Mouse (Mus musculus) Patski (cell line): ENCODE measurements at regions not wholly inside any gene's neighbourhood (a gene's known extent, or its start where the extent isn't known, plus 50 kb on each side); places are given as distances from the start of the nearest gene placed in this dataset.

Experiments
- ATAC-seq: fragments of 100-300 bp; one replicate; pipeline ENCODE4 v1.8.0; 2021
- CTCF ChIA-PET: fragments of 350-600 bp; sonication (Branson Sonifier 250); formaldehyde crosslinking; loops from one replicate; lab custom pipeline; 2022; ENCODE audit warnings: inconsistent platforms; lab: Charles Lee
- POLR2A ChIA-PET: fragments of 350-600 bp; sonication (Branson Sonifier 250); formaldehyde crosslinking; loops from one replicate; lab custom pipeline; 2022; ENCODE audit warnings: antibody characterized with exemption, inconsistent platforms; lab: Charles Lee
- DNase-seq: peaks from one replicate; pipeline ENCODE4 v3.0.0-alpha.2; 2011; ENCODE audit warnings: low read depth, low spot score
- H3K27me3 ChIP-seq: fragments of 371-371 bp; one replicate; pipeline ENCODE4 v1.5.1; 2021
- CTCF ChIP-seq: fragments of 100-300 bp; IDR thresholded peaks from one replicate; pipeline ENCODE4 v1.5.1; 2021
- in situ Hi-C: fragments of 300-500 bp; cut with MboI; formaldehyde crosslinking; loops from 3 replicates; pipeline ENCODE4 v1.11.1; 2018; ENCODE audit warnings: low pct_unique_long_range_greater_than_20kb, mixed read lengths

DNA sequence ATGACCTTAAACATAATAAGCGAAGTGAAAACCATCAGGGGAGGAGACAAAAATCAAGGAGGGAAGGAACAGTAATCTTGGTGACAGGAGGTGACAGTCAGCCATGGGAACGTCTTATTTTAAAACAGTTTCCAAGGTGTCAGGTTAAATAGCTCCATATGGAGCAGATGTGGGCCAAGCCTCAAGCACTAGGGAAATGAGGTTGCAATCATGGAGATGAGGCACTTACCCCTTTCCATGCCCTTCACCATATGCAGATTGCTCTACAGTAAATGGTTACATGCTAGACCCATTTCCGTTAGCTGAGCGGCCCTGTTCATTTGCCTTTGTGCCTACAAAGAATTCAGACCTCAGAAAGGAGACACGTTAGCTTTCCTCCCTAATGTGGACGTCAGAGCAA, 204.8 kb upstream of the Gm6793 start:
- CTCF ChIA-PET: no interaction called here

DNA sequence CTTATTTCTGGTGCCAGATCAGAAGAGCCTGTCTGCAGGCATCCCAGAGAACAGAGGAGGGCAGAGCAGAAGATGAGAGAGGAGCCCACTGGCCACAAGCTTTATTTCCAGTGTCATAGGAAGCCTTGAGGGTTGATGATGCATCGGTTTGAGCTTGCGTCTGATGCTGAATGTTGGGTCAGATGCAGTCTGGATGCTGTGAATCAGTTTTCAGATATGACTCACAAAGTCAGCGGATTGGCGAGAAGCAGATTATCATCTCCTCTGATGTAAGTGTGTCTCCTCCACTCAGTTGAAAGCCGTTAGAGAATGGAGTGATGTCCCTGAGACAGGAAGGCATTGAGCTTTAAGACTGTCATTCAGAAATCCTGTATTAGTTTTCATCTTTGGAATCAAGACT, 197.3 kb upstream of the Gm6793 start:
- no peak for TF ChIP-seq CTCF
- ATAC-seq (no peak), DNase-seq (no peak)
- POLR2A ChIA-PET: no interaction called here
- in situ Hi-C loops: no loop called here
- CTCF ChIA-PET: interaction anchor here (1.3 kb wide), 1 partner anchor 11 kb away, joined by 5 read pairs; no protein-coding TSS in a partner anchor
- H3K27me3 ChIP-seq: no peaks in the 10 kb centered on the region

More for the DNA sequence above, 204.8 kb upstream of the Gm6793 start:
- no peak for ATAC-seq
- no peak for TF ChIP-seq CTCF
- DNase-seq: no peak
- peaks cover 15% of the 10 kb centered on the region for H3K27me3 ChIP-seq
- POLR2A ChIA-PET: no interaction called here
- in situ Hi-C loops: no loop called here

DNA sequence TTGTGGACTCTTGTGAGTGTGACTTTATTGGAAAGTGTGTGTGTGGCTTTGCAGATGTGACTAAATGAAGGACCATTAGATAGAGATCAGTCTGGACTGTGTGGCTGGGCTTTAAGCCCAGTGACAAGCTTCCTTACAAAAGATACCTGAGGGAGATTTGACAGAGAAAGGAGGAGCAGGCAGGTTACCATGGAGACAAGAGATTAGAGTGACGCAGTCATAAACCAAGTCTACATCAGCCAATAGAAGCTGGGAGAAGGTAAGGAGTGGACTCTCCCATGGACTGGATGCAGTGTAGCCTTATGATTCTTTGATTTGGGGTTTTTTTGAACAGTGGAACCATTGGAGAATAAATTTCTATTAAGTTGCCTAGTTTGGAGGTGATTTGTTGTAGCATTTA, 181.6 kb upstream of the Gm6793 start:
- ChIA-PET POLR2A (no interaction called here), CTCF (no interaction called here)
- ATAC-seq (no peak), DNase-seq (no peak)
- in situ Hi-C loops: no loop called here
- peaks cover 13% of the 10 kb centered on the region for H3K27me3 ChIP-seq
- TF ChIP-seq CTCF: no peak

DNA sequence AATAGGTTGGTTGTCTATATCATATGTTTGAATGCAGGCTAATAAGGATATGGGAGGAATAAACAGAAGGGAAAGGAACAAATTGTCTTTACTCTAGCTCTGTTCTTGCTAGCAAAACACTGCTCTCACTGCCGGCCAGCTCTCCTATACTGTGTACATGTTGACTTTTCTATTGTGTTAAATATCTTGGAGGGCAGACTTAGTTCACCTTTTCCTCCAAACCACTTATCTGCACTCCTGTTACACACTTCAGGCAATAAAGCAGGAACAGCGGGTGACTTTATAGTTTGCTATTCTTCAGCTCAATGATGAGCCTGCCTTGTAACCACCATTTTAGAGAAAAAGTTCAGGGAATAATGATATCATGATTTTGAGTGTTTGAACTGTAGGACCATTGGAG, 181.0 kb upstream of the Gm6793 start:
- POLR2A ChIA-PET: no interaction called here
- ATAC-seq: no peak
- in situ Hi-C loops: no loop called here
- DNase-seq: no peak
- TF ChIP-seq CTCF: no peak
- H3K27me3 ChIP-seq: peaks cover 13% of the 10 kb centered on the region
- CTCF ChIA-PET: interaction anchor here (1.0 kb wide), 1 partner anchor 9 kb away, joined by 3 read pairs; no protein-coding TSS in a partner anchor

DNA sequence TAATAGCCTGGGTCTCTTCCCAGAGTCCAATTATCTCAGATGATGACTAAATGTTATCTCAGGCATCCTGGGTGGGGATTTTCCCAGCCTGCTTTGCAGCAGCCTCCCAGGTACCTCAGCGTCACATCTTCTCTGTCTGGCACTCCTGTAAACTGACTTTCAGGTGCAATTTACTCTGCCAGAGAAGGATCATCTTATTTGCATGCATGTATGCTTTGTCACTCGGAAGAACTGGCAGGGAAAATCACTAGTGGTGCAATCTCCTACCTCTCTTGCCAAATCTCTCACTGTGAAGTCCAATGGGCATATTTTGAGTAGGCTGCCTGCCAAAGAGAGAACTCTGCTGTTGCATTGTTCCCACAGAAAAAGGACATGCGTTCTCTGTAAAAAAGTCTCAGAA, 177.0 kb upstream of the Gm6793 start:
- no peak for ATAC-seq
- H3K27me3 ChIP-seq: peaks cover 19% of the 10 kb centered on the region
- ChIA-PET POLR2A (no interaction called here), CTCF (no interaction called here)
- no peak for DNase-seq
- in situ Hi-C loops: no loop called here
- no peak for TF ChIP-seq CTCF

- peaks cover 10% of the 10 kb centered on the region for H3K27me3 ChIP-seq
- in situ Hi-C loops: no loop called here
- no peak for TF ChIP-seq CTCF
- ATAC-seq (no peak), DNase-seq (no peak)
- ChIA-PET CTCF (no interaction called here), POLR2A (no interaction called here)
These were observed 174.9 kb upstream of the Gm6793 start for GRCm38 (mm10) chr8:112189698-112190097.

- POLR2A ChIA-PET: no interaction called here
- H3K27me3 ChIP-seq: peaks cover 5% of the 10 kb centered on the region
- no peak for DNase-seq
- ATAC-seq: no peak
- peak; percentile 41 for TF ChIP-seq CTCF
- CTCF ChIA-PET: no interaction called here
- in situ Hi-C loops: no loop called here
These were observed 155.3 kb upstream of the Gm6793 start for GRCm38 (mm10) chr8:112170184-112170583.

- CTCF ChIA-PET: no interaction called here
- no peak for DNase-seq
- POLR2A ChIA-PET: no interaction called here
- no peak for TF ChIP-seq CTCF
- in situ Hi-C loops: no loop called here
- peaks cover 12% of the 10 kb centered on the region for H3K27me3 ChIP-seq
- no peak for ATAC-seq
These were observed 141.8 kb upstream of the Gm6793 start for GRCm38 (mm10) chr8:112156656-112157055.

DNA sequence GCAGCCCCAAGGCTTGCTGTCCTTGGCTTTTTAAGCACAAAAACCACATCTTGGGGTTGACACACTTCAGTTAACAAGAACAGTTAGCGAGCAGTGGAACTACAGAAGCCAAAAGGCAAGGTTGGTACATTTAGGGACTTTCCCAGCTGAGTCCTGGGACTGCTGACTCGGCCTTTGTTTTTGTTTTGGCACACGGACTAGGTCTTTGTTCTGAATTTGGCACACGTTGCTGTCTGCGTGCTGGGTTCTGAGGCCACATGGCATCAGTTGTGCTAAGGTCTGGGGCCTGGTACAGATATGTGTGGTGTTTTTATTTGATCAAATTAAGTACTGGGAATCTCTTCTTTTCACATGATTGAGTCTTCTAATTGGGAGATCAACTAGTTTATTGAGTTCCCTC, 124.1 kb upstream of the Gm6793 start:
- H3K27me3 ChIP-seq: no peaks in the 10 kb centered on the region
- ATAC-seq (no peak), DNase-seq (no peak)
- in situ Hi-C loops: no loop called here
- TF ChIP-seq CTCF: no peak
- ChIA-PET CTCF (no interaction called here), POLR2A (no interaction called here)

- in situ Hi-C loops: no loop called here
- DNase-seq (no peak), ATAC-seq (no peak)
- TF ChIP-seq CTCF: no peak
- ChIA-PET CTCF (no interaction called here), POLR2A (no interaction called here)
- no peaks in the 10 kb centered on the region for H3K27me3 ChIP-seq
These were observed 115.4 kb upstream of the Gm6793 start for GRCm38 (mm10) chr8:112130196-112130595.

DNA sequence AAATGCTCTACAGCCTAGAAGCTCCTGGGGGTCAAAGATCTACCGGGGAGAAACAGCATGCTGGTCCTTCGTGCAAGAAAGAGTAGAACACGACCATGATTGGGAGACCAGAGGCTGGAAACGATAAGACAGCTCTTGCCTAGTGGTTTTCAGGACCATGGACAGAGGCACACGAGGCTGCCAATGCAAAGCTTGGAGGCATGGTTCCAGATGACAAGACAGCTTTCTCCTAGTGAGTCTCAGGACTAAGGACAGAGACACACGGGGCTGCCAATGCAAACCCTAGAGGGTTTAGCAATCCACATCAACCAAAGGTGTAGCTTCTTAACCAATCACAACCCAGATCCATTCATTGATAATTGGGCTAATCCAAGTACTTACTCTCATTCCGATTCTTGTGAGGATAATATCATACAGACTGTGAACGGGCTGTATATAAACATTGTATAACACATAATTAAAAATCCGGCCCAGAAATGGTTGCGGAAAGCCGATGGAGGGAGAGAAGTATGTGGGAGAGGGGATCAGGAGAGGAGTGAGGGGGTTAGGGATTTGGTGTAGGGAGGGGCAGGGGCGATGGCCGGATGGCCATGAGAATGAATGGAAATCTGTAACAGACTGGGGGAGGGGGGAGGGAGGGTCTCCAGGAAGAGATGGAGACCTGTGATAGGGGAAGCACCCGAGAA, 114.1 kb upstream of the Gm6793 start:
- ChIA-PET POLR2A (no interaction called here), CTCF (no interaction called here)
- in situ Hi-C loops: no loop called here
- no peak for TF ChIP-seq CTCF
- DNase-seq: peak; percentile 33
- ATAC-seq: peak; percentile 69
- H3K27me3 ChIP-seq: no peaks in the 10 kb centered on the region

GRCm38 (mm10) chr8:112111950-112112349, 97.1 kb upstream of the Gm6793 start:
- ATAC-seq: no peak
- DNase-seq: no peak
- ChIA-PET CTCF (no interaction called here), POLR2A (no interaction called here)
- TF ChIP-seq CTCF: no peak
- in situ Hi-C loops: no loop called here
- H3K27me3 ChIP-seq: peaks cover 14% of the 10 kb centered on the region
